Mouse (Mus musculus): ENCODE results near the gene Rnls.
"Not testable (repeated sequence)": the region's sequence is repeated elsewhere in the genome, so short reads cannot be mapped to it uniquely, and the experiment has no call there.

Gene Rnls

DNA sequence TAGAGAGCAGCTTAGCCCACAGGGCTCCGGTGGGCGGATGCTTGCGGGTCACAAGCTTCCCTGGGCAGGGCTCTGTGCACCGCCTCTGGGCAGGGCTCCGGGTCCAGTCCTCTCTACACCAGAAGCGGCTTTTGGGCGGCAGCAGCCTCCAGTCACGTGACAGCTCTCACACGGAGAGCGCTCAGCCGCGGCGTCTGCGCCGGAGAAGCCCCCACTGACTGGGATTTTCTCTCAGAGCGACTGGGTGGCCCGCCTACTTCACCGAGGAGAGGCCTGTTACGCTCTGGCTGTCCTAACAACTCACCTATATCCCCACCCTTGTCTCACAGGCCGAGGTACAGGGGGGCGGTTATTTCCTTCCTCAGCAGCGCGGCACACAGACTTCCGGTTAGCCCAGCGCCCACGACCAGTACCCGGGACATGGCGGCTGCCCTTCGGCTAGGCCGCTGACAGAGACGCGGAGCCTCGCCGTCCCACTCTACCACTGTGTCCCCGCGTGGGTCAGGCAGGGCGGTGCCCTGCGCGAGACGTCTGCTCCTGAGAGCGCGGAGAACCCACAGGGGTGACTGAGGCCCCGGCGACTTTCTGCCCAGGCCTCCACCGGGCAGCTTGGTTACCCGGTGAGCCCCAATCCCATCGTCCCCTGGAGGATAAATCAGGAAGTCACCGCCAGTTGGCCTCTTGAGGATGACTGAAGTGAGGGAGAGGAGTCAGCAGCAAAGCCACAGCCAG, at the start of gene Rnls:
Rnls (minus strand) TSS at position 645 of the 732 bp plus-strand sequence.
- peak; percentile 55 to 76 for DNase-seq (ENCODE audit: low spot score in 2 of 2)

DNA sequence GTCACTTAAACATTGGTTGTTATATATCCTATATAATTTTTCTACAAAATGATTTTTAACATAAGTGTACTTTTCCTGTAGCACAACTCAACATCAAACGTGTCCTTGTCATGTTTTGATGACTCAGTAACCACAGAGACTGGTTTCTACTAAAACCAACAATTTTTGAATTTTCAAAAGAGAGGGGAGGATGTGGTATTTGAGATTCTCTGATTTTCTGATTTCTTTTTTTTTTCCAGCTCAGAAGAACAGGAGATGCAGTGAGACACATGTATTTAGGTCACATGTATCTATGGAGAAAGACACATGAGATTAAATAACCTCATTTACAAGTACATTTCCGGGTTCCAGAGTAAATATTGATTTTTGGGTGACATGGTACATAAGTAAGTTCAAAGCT, 37.4 kb upstream of the Rnls start:
- DNase-seq (ENCODE audit: low spot score in 2 of 2): no peak

DNA sequence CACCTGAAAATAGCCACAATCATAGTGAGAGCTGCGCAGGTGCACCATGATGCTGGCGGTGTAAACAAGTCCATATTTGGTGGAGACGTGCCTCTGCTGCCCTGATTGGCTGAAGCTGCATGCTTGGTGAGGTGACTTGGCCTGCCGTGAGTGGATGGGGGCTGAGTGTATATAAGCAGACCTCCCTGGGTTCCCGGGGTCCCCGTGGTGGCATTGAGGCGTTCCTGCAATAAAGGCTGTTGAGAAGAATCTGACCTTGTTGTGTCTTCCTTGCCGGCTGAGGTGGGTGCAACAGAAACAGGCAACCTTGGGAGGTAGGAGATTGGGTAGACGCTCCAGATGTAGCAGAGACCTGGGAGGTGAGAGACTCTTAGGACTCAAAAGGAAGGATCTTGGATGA, 27.3 kb upstream of the Rnls start:
- DNase-seq (ENCODE audit: low spot score in 2 of 2): not testable (repeated sequence)

DNA sequence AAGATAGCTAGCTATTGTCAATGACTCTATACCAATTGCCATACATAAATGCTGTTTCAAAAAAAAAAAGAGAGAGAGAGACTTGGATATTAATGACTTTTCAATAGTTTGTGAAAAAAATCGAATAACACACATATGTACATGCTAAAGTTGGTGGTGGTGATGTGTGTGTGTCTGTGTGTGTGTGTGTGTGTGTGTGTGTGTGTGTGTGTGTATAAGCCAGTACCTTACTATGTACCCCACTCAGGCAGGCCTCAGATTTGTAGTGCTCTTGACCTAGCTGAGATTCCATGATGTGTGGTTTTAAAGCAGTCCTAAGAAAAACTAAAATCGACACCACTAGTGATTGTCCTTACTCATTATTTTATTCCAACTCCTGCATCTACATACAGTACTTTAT, 11.3 kb downstream of the Rnls start:
- DNase-seq (ENCODE audit: low spot score in 2 of 2): no peak

DNA sequence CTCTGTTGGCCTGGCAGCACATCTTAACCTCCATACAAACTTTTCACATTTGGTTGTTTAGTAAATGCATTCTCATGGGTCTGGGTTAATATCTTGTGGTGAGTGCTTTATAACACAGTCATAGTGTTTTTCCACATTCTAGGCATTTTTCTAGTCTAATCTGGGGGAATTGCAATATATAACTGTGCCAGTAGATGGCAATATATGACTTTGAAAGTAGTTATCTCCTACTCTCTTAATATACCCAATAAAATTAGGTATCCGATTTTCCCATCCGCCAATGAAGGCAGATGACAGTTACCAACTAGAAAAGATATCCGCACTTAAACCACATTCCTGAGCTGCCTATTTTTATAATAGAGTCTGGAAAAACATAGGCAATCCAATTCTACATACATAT, 11.7 kb downstream of the Rnls start:
- no peak for DNase-seq (ENCODE audit: low spot score in 2 of 2)

DNA sequence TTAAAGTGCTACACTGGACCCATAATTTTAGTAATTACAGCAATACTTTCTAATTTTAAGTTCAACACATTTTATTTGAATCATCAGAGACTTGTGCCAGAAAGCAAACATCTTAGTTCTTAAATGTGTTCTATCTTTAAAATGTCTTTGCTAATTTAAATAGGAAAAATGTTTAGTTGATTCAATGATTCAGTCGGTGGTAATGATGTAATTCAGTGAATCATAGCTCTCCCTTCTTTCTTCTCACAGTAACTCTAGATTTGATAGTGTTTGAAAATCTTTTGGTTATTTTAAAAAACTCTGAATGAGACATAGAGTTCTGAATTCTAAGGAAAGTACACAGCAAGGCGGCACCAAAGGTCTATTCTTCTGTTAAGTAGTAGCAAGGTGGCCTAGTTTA, 23.3 kb downstream of the Rnls start:
- DNase-seq (ENCODE audit: low spot score in 2 of 2): no peak

DNA sequence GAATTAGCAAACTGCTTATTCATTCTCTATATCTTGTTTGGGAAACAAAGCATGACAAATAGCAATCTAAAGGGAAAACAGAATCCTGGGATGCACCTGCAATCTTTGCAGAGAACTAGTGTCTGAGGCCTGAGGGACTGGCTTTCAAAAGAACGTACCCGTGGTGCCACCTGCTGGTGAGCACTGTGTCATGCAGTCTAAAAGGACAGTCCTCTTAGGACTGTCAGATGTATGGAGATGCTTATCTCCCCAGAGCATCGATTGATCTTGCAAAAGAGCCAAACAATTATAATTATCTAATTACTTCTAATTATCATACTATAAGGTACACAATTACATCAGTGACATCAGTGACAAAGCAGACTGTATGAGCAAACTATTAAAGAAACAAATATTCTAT, 25.4 kb downstream of the Rnls start:
- DNase-seq (ENCODE audit: low spot score in 2 of 2): peak; percentile 34 to 77

DNA sequence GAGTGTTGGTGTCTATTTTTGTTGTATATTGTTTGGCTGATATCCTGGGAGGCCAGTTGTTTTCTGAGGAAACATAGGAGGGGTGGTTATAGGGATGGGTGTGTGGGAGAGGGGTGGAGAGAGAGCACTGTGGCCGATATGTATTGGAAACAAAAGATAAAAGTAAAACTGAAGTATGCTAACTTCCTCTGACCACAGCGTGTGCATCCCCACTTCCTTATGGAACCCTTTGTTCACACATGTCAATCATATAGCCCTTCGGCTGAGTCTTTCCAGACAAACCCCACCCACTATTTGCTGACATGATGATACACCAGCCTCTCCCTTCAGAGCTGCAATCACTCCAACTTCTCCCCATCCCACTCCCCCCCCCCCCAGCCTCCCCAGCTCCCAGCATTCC, 35.1 kb downstream of the Rnls start:
- no peak for DNase-seq (ENCODE audit: low spot score in 2 of 2)

DNA sequence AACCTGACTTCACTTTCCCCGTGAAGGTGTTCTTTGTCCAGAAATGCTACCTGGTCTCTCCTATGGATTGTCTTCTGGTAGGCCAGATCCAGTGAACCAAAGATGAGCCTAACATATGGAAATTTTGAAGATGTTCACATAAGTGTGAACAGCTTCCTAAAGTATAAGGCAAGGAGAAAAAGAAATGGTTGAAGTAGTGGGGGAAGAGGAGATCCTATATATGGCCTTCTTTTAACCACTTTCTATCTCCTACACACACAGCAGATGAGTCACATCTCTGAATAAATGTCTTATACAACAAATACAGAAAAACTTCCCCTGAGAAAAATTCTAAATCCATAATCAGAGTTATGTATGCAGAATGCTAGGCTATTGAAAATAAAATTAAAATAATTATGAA, 52.0 kb downstream of the Rnls start:
- DNase-seq (ENCODE audit: low spot score in 2 of 2): no peak

DNA sequence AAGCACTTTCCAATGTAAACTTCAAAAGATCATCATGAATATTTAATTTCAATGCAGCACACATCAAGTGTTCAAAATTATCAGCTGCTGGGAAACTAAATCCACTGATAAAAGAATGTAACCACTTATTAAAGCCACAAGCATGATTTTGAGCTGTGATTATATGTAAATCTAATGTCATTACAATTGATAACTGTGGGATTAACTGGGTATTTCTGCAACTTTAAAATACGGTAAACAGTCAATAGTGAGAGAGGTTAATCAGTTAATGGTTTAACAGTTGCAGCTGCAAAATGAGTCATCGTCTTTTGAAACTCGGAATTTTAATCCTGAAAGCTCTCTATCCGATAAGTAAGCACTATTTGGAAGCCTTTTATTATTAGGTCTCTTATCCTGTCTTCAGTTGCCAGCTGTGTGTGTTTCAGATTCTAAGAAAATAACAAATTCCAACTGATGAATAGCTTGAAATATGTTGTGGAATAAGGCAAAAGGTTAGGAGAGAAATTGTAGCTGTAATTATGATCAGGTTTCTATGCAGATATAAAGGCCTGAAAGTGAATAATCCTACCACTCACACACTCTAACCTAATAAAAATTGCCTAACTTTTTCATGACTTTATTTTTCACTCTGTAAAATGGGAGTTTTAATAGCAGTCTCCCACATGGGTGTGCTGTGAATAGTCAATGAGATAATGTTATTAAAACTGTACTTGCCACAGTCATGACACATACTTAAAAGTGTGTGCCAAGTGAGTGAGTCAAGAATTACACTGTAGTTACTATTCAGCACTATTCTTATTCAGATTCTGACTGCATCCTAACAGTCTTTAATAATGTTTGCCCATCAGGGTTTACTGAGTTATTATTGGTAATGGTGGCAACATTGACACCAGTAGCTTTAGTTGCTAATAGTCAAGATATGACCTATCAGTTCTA, 65.1 kb downstream of the Rnls start:
- DNase-seq (ENCODE audit: low spot score in 2 of 2): no peak

DNA sequence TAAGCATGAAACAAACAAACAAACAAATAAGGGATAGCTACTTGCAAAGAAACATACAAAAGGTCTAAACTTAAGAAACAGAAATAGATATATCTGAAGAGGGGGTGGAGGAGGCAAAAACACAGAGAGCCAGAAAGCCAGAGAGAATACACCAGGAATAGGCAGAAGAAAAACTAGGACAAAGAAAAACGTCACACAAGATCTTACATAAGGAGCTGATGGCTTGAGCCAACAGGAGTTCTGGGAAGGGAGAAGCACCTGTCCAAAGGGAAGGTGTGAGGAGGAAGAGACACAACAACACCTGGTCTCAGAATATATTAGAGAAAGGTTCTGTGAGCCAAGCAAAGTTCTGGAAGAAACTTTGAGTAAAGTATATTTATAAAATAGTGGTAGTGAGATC, 73.3 kb downstream of the Rnls start:
- DNase-seq (ENCODE audit: low spot score in 2 of 2): no peak

DNA sequence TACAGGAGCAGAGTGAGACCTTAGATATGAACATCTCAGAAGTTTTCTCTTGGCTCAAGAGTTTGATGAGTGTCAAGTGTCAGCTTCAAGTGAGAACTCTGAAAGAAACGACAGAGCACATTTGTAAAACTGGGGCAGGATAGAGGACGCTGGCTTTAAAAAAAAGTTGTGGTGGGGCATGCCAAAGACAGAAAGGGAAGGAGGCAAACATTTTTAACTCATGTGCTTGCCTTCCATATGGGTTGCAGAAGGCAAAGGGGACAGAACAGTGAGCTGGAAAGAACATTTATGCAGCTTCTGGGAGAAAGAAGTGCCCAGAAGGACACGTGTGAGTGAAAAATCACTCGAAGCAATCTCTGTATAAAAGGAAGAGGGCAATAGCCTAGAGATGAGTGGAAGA, 75.0 kb downstream of the Rnls start:
- no peak for DNase-seq (ENCODE audit: low spot score in 2 of 2)

DNA sequence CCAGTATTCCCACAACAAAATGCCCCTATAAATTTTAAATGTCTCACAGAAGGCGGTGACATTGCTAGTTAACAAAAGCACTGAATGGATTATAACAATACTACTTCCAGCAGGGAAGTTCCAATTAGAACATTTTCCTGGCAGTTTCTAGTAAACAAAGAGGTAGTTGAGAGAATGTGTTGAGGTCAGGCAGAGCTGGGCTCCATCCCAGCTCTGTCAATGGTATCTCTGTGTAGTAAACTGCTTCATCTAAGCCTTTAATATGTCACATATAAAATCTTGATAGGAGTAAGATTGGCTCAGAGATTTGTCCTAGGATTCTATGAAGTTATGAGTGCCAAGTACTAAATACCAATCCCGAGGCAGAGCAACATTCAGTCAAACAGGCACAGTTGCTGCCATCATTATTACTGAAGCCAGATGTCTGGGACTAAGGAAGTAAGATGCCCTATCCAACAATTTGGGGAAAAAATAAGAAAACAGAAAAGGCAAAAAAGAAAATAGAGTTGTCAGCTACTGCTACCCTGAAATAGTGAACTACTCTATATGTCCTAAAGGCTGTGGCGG, 92.3 kb downstream of the Rnls start:
- no peak for DNase-seq (ENCODE audit: low spot score in 2 of 2)

DNA sequence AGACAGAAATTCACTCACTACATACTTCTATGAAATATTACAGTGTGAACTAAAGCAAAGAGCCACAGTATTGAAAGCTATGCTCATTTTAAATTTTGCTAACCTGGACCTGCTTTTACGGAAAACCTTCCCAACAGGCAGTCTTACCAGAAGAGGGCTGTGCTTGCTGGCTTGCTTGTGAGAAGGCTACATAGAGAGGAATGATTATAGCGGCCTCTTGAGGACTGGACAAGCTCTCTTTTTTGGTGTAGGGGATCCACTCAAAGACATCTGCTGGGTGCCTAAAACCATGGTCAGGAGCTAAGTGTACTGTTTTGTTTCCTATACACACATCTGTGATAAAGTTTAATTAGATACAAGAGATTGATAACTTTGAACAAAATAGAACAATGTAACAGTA, 95.8 kb downstream of the Rnls start:
- no peak for DNase-seq (ENCODE audit: low spot score in 2 of 2)

DNA sequence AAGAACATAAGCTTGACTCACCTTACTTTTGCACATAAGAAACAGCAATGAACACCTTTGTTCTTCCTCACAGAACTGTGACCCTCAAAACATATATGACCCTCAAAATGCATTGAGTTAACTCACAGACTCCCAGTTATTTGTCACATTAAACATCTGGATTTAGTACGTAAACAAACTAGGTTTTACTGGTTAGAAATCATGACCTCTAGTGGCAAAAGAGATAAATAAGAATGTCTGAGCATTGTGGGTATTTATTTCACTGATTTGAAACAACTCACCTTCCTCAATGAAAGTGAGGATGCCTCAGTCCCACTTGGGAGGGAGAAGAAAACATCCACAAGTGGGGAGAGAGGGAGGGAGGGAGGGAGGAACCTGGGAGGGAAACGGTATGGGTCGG, 109.1 kb downstream of the Rnls start:
- DNase-seq (ENCODE audit: low spot score in 2 of 2): no peak

DNA sequence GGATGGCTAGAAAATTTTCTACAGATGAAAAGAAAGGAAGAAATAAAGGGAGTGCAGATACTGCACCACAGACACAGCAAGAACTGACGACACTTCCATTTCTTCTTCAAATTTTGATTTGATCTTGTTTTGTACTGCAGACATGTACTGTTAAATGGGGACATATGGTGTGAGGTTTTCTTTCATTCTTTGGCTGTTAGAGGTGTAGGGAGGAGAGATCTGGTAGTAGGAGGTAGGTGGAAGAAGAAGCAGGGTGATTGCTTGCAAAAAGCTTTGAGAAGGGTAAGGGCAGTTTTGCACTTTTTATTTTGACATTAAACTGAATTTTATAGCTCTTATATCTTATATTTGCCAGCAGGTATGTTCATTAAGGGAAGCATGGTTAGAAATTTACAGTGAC, 115.7 kb downstream of the Rnls start:
- no peak for DNase-seq (ENCODE audit: low spot score in 2 of 2)

DNA sequence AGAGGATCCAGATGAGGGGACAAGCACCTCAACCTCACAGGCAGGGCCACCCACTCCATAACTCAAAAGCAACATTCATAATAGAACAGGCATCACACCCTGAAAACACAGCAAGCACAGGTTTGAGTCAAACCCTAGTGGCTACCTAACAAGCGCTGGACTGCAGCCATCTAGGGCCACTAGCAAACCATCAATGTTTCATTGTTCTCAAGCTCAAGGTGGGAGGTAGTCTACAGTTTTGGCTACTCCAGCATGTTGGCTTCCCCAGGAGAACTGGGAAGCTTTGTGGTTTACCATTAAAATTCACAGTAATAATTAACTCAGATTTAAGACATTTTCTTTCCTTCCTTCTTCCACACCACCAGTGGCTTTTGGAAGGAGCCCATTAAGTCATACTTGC, 118.4 kb downstream of the Rnls start:
- DNase-seq (ENCODE audit: low spot score in 2 of 2): no peak

DNA sequence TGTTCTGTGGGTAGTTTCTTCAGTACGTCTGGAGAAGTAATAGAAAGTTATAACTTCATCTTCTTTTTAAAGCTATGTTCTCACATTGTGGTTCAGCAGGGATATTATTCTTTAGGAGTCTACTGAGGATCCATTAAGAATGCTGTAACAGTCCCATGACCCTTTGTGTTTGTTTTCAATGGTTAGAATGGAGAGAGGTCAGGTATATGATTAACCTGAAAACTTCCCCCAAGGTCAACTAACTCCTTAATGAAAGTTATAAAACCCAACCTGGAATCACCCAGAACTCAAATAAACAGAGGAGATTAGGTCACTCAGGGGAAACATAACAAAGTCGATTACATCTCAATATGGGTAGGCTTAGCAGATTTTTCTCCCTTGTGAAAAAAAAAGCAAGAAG, 120.5 kb downstream of the Rnls start:
- DNase-seq (ENCODE audit: low spot score in 2 of 2): no peak

DNA sequence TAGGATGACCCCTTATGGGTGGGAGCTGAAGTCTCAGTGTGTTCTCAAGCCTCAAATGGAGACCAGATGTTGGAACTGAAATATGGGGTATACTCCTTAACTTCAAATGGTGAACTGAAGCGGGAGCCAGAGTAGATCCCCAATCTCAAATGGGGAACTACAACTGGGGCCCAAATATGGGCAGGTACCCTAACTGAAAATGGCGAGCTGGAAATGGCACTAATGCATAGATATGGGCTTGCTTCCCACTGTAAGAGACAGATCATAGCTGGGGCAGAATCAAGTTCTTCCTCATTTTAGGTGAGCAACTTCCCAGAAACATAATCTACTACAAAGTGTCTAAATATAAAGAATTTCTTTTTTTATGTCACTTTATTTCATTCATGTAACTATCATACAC, 121.9 kb downstream of the Rnls start:
- DNase-seq (ENCODE audit: low spot score in 2 of 2): no peak

DNA sequence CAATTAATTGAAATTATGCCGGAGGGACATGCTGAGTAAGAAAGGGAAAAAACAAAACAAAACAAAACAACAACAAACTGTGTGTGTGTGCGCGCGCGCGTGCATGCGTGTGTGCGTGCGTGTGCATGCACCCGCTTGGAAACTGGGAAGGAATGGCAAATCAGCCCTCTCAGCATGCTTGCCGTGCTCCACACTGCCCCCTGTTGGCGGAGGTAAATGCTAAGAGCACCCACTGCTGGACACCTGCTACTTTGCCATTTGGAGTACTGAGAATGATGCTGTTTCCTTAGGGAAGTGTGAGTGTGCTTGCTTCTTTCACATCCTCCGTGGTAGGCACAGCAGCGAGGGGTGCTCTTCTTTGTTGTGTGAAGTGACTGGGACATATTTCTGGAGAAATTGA, 124.1 kb downstream of the Rnls start:
- DNase-seq (ENCODE audit: low spot score in 2 of 2): peak; percentile 7 to 63

DNA sequence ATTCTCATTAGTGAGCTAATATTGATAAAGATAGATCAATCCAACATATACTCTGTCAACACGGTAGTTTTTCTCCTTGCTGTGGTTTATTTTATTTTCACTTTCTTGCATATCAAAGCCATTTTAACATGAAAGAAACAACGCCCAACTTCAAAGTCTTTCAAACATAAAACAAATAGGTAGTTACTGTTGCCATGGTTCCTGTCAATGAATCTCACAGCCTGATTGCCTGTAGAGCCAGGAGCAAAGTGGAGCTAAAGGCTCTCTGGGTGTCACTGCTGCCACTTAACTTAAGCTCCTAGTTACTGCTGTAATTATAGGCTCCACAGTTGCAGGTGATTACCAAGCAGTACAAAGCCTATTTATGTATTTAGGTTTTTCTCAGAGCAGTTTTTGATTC, 126.8 kb downstream of the Rnls start:
- no peak for DNase-seq (ENCODE audit: low spot score in 2 of 2)

DNA sequence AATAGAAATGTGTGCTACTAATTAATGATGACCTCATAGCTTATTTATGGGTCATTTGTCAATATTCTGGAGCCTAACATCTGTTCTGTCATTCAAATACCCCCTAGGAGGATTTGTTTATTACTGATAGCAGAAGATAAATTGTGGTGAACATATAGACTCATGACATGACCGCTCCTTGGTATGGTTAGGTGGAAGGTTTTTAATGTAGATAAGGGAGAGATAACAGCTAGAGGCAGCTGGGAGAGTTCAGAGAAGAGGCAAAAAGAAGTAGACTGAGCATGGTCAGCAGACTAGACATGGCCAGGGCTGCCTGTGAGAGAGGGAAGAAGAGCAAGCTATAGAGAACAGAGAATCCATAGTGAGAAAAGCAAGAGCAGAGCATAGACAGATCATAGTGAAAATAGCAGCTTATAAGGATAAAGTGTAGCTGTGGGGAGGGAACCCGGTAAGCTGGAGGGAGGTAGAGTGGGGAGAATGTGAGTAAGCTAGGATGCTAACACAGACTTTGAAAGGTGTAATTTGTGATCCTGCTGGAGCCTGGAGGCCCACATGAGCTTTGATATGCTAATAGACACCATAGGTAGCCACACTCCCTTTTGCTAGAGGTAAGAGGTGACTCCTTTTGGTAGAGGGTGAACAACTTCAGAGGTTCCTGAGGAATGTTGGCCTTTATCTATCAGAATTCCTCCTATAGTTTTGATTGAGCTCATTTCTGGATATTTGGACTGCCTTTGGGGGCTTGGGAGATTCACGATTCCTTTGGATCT, 127.7 kb downstream of the Rnls start:
- no peak for DNase-seq (ENCODE audit: low spot score in 2 of 2)

Measured in spleen, postnatal 10 days (tissue).